Mouse (Mus musculus): ENCODE data around the gene Hpf1. TPM values are rescaled to one million over a fixed set of nuclear protein-coding genes. Genes with fewer than 3 reads are reported as not detected.

Hpf1 gene
- total RNA-seq, 2 experiments from 2014 or later, result 6.6 to 8.5 TPM

Other genes starting within 250 kb of the Hpf1 start
- gene Clcn3, start 92.9 kb downstream of the Hpf1 start, total RNA-seq (2021), result 10 to 100 TPM; 18.0 to 18.9 TPM
- gene Nek1, start 102.8 kb downstream of the Hpf1 start, total RNA-seq (2021), result 1 to 10 TPM; 4.0 to 5.8 TPM

All from gastrocnemius, postnatal 14 days (tissue).